Mouse (Mus musculus) small intestine, adult 2 months (tissue): ENCODE results near the gene Tpst2.

Source experiments
- CTCF ChIP-seq: fragments of 200-500 bp; IDR thresholded peaks from 2 replicates; pipeline ENCODE4 v1.5.1; 2012; ENCODE audit warnings: low read depth, mild to moderate bottlenecking, control low read depth, inconsistent platforms, low read length, moderate library complexity, mixed read lengths; ENCODE audit not compliant: insufficient replicate concordance, insufficient read length; ENCODE audit errors: extremely low read depth
- POLR2A ChIP-seq: fragments of 200-500 bp; IDR thresholded peaks from 2 replicates; pipeline ENCODE4 v1.6.1; 2012; ENCODE audit warnings: low read depth, mild to moderate bottlenecking, control low read depth, inconsistent platforms, low read length, moderate library complexity

DNA sequence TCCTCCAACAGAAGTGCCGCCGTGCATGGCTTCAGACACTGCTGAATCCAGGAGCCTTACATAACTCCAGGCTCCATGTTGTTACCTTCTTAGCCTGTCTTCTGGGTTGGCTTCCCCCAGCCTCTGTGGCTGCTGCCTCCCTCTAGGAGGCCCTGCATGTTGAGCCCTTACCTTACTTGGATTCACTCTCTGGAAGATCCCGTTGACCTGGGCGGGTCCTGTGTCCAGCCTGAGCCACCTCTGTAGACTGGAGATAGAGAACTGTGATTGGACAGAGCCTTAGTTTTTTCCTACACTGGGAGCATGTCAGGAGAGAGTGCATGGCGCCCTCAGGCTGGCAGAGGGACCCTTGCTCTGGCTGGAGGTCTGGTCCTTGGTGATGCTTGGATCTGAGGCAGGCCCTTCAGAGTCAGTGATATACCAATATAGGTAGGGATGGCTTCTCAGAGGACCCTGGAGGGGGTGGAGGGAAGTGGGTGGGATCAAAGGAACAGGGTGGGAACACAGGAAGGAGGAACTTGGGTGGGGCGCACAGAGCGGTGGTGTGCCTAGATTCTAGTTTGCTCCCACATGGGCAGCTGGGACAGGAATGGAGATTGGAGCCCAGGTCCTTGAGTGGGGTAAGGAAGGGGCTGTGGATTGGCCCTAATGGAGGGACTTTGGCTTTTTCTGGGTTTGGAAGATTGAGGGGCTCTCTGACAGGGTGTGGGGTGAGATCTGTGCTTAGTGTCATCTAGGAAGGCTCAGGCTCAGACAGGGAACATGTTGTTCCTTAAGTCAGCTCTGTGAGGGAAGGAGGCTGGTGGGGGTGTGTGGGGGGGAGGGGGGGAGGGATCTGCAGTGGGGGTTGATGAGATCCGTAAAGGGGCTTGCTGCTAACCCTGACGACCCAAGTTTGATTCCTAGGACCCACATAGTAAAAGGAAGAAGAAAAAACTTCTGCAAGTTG, 12.0 kb downstream of the Tpst2 start:
- no peak for TF ChIP-seq POLR2A
- no peak for TF ChIP-seq CTCF
